Mouse (Mus musculus) ES-Bruce4 (cell line): ENCODE measurements around the gene Palmd.

Experiments used
- CTCF ChIP-seq: IDR thresholded peaks from one replicate; pipeline ENCODE4 v1.8.1; 2011; ENCODE audit warnings: low read depth, low read length
- EP300 ChIP-seq: IDR thresholded peaks from 2 replicates; pipeline ENCODE4 v1.6.1; 2011; ENCODE audit warnings: low read depth, low read length; ENCODE audit not compliant: insufficient read depth
- POLR2A ChIP-seq: IDR thresholded peaks from one replicate; pipeline ENCODE4 v1.8.1; 2011; ENCODE audit warnings: low read length; ENCODE audit not compliant: insufficient read depth

DNA sequence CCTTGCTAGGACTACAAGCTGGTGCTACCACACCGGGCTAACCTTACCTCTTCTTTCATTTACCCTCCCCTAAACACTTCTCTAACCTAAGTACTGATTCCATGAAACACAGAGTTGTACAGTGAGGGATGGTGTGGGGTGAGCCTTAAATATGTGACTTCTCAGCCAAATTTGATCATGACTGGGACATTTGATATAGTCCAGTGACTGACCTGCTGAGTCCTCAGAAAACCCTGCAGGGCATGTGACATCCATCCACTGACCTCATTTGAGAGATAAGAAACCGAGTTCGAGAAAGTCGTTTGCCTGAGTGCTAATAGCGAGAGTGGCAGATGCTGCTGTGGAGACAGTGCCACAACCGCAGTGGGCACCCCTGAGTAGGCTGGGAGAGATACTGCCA, 54.4 kb downstream of the Palmd start:
- TF ChIP-seq CTCF (no peak), POLR2A (no peak), EP300 (no peak)
